11 mouse cellular contexts compared by ENCODE assay signal in the genomic region with DNA sequence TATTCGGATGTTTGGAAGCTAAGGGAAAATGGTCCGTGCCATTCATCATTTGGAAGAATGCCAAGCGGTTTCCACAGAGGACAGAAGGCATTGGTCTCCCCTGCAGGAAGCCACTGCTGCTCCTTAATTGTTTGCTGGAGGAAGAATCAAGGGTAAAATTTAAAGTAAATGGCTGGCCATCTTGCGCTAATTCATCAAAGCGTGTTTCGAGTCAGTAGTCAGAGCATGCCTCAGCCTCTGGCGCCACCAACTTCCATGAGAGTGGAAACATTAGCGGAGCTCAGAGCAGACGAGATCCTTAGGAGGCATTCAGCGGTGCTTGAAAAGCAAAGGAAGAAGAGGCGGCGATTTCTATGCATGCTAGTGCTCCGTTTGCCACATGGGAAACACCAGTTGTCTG.
A peak's percentile ranks its signal among the peaks of the same experiment; 100 is the strongest.
DNase-seq lines count a peak whose midpoint lies in the region; ATAC-seq and TF ChIP-seq lines count a peak whose summit lies in the region.
"Had no signal": no experiment of that assay in that cellular context is flagged by ENCODE, and none has a peak within 500 bp of the region (broad histone marks: within the 10 kb centered on the region; RNA-seq: fewer than 3 reads in every experiment).

No protein-coding gene starts in this region.

- no peak overlapping the region for H3K4me3 ChIP-seq in hindbrain, embryonic 14.5 days (replicated peaks; ENCODE audit: low read length)
- H3K4me3 ChIP-seq in midbrain, postnatal 0 days (ENCODE audit: low read depth, low read length): no peak overlapping the region
- H3K4me3 ChIP-seq in liver, postnatal 0 days (ENCODE audit: low read depth, low read length): no peak overlapping the region
- H3K4me3 ChIP-seq: myocyte had no signal

- H3K4me1 ChIP-seq in hindbrain, embryonic 14.5 days (replicated peaks; ENCODE audit: control insufficient read depth, insufficient read depth, low read length): 0 out of 2 replicates have a peak, but pooled peaks cover 3% of the 10 kb centered on the region
- H3K4me1 ChIP-seq in midbrain, postnatal 0 days (ENCODE audit: insufficient read depth, low read length): no peaks in the 10 kb centered on the region
- H3K4me1 ChIP-seq in liver, postnatal 0 days (ENCODE audit: insufficient read depth): no peaks in the 10 kb centered on the region

- no peak overlapping the region for H3K9ac ChIP-seq in hindbrain, embryonic 14.5 days
- no peak overlapping the region for H3K9ac ChIP-seq in midbrain, postnatal 0 days (replicated peaks; ENCODE audit: low read length, poor library complexity, severe bottlenecking)
- no peak overlapping the region for H3K9ac ChIP-seq in liver, postnatal 0 days (replicated peaks)

- no peaks in the 10 kb centered on the region for H3K36me3 ChIP-seq in hindbrain, embryonic 14.5 days (replicated peaks; ENCODE audit: control insufficient read depth, insufficient read depth)
- no peaks in the 10 kb centered on the region for H3K36me3 ChIP-seq in midbrain, postnatal 0 days (ENCODE audit: insufficient read depth, low read length)
- H3K36me3 ChIP-seq in liver, postnatal 0 days (replicated peaks; ENCODE audit: insufficient read depth, low read length): no peaks in the 10 kb centered on the region

- H3K4me2 ChIP-seq in hindbrain, embryonic 14.5 days (replicated peaks): peak overlapping the region; percentile 37
- peak overlapping the region; percentile 18; the same call in 1 of the 2 replicates for H3K4me2 ChIP-seq in midbrain, postnatal 0 days (ENCODE audit: low read depth, low read length, poor library complexity, severe bottlenecking)
- H3K4me2 ChIP-seq in liver, postnatal 0 days (ENCODE audit: low read depth, low read length): no peak overlapping the region

- peak; percentile 84 for ATAC-seq in hindbrain, embryonic 14.5 days (ENCODE audit: low FRiP score)
- ATAC-seq in midbrain, postnatal 0 days (ENCODE audit: low FRiP score): peak; percentile 75
- ATAC-seq in liver, postnatal 0 days: no peak
- ATAC-seq: intestine, postnatal 0 days had no signal

- H3K9me3 ChIP-seq in hindbrain, embryonic 14.5 days (ENCODE audit: control insufficient read depth, low read length): no peaks in the 10 kb centered on the region
- H3K9me3 ChIP-seq in midbrain, postnatal 0 days (ENCODE audit: low read length): no peaks in the 10 kb centered on the region
- H3K9me3 ChIP-seq in liver, postnatal 0 days (ENCODE audit: low read length): no peaks in the 10 kb centered on the region

- TF ChIP-seq POLR2A in brain, embryonic 14.5 days (IDR thresholded peaks at IDR 0.05; ENCODE audit: borderline replicate concordance, extremely low read depth, insufficient read depth, insufficient read length, poor library complexity, severe bottlenecking): no peak

- no peaks in the 10 kb centered on the region for H3K27me3 ChIP-seq in hindbrain, embryonic 14.5 days (ENCODE audit: control insufficient read depth, insufficient read depth, low read length)
- no peaks in the 10 kb centered on the region for H3K27me3 ChIP-seq in midbrain, postnatal 0 days (ENCODE audit: insufficient read depth, low read length)
- no peaks in the 10 kb centered on the region for H3K27me3 ChIP-seq in liver, postnatal 0 days (ENCODE audit: insufficient read depth, low read length)

- whole genome bisulfite sequencing in hindbrain, embryonic 14.5 days: 47% methylated on average over 13 of the region's 13 CpGs
- WGBS in midbrain, postnatal 0 days: 72% methylated on average over 13 of the region's 13 CpGs
- WGBS in liver, postnatal 0 days (ENCODE audit: insufficient replicate concordance): 79% methylated on average over 13 of the region's 13 CpGs

- peak overlapping the region; percentile 63; the same call in 1 of the 2 replicates for H3K27ac ChIP-seq in hindbrain, embryonic 14.5 days
- peak overlapping the region; percentile 43; the same call in 1 of the 2 replicates for H3K27ac ChIP-seq in midbrain, postnatal 0 days (ENCODE audit: low read depth, low read length)
- no peak overlapping the region for H3K27ac ChIP-seq in liver, postnatal 0 days (ENCODE audit: low read depth)

- intact Hi-C loops in heart, postnatal 25 days (cut with DNase I): no loop called here

- no peak for TF ChIP-seq CTCF in brain, embryonic 14.5 days (IDR thresholded peaks at IDR 0.05; ENCODE audit: borderline replicate concordance, extremely low read depth, insufficient read depth, insufficient read length)
- peak; percentile 35 for TF ChIP-seq CTCF in midbrain, postnatal 0 days (IDR thresholded peaks at IDR 0.05)
- TF ChIP-seq CTCF in liver, postnatal 0 days (IDR thresholded peaks at IDR 0.05; ENCODE audit: low read depth): no peak

- DNase-seq in brain, embryonic 14.5 days (ENCODE audit: low read depth): peak; percentile 77
- DNase-seq in cerebellum, adult 18-20 months: peak; percentile 33 to 36
- peak; percentile 64 for DNase-seq in hindbrain, embryonic 14.5 days (ENCODE audit: low spot score)
- DNase-seq in midbrain, postnatal 0 days (ENCODE audit: low spot score): peak; percentile 93
- no peak for DNase-seq in ovary, postnatal 10 days (ENCODE audit: low spot score)
- no peak for DNase-seq in urinary bladder, postnatal 25 days (ENCODE audit: low spot score)
- DNase-seq in liver, postnatal 0 days: no peak
- DNase-seq in heart, postnatal 25 days (ENCODE audit: low spot score): no peak
- DNase-seq: gastrocnemius, postnatal 14 days had no signal

- no peak for TF ChIP-seq EP300 in liver, postnatal 0 days (IDR thresholded peaks at IDR 0.05; ENCODE audit: low read depth)

Comparison
In these comparisons a context has a peak if more than half of its experiments do, and no peak if none do; other contexts are left out.
1. DNase-seq: peak in brain, embryonic 14.5 days (single experiment), cerebellum, adult 18-20 months (2 of 2), hindbrain, embryonic 14.5 days (single experiment) and midbrain, postnatal 0 days (single experiment); none in ovary, postnatal 10 days (single experiment), urinary bladder, postnatal 25 days (single experiment), liver, postnatal 0 days (single experiment) and heart, postnatal 25 days (single experiment).